ENCODE assay signal across 9 mouse cellular contexts in the genomic region with DNA sequence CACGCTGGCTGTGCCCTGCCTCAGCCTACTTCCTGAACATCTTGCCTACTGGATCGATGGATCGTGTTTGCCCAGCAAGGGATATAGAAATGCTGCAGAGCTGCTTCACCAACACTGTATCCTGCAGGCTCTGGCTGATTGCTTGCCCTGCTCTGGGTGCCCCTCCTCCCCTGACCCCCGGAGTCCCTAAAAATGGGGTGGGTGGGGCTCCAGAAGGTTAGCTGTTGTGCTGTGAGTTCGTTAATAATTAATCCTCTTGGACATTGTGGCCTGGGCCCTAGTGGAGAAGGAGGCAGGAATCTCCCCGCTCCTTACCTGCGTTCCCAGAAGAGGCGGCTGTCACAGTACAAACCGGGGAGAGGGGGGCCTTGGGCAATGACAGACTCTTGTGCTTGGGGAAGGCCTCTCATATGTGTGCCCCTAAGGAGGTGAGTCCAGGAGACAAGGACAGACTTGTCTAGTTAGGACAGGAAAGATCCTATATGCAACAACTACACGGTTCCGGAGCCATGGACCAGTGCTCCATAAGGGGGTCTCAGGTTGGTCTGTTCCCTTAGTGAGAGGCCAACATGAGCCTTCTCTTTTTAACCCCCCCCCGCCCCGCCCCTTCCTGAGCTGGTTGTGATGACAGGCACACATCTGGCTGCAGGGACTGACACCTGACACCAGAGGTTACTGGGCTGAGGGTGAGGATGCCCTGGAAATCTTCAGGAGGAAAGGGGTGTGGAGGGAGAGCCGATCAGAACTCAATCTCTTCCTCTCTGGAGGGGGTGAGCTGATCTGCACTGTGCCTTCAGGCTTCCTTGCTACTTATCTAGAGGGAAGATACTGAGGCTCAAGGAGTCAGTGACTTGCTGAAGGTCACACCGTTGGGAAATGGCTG. TPM values are rescaled to one million over a fixed set of nuclear protein-coding genes. Genes with fewer than 3 reads are reported as not detected.
DNase-seq lines count a peak whose midpoint lies in the region; ATAC-seq lines count a peak whose summit lies in the region.
"Had no signal": no experiment of that assay in that cellular context is flagged by ENCODE, and none has a peak within 500 bp of the region (broad histone marks: within the 10 kb centered on the region; RNA-seq: fewer than 3 reads in every experiment).

No protein-coding gene starts in this region.

- intact Hi-C loops in left cerebral cortex, postnatal 36 days (cut with DNase I) = no loop called here

- H3K9me3 ChIP-seq in forebrain, embryonic 14.5 days (replicated peaks; ENCODE audit: control insufficient read depth, low read length) = no peaks in the 10 kb centered on the region
- H3K9me3 ChIP-seq in midbrain, embryonic 11.5 days (ENCODE audit: control insufficient read depth, low read length) = no peaks in the 10 kb centered on the region

- peak overlapping the region; percentile 32 for H3K4me3 ChIP-seq in forebrain, embryonic 14.5 days (ENCODE audit: low read depth, low read length)
- peak overlapping the region; percentile 22 for H3K4me3 ChIP-seq in midbrain, embryonic 11.5 days (ENCODE audit: low read depth, low read length)

- peak; percentile 48; the same call in 1 of the 2 replicates for ATAC-seq in frontal cortex, adult (ENCODE audit: low TSS enrichment)
- no peak for ATAC-seq in forebrain, embryonic 14.5 days
- peak; percentile 22; the same call in 1 of the 2 replicates for ATAC-seq in midbrain, embryonic 11.5 days (ENCODE audit: low FRiP score)

- no peak for DNase-seq in frontal cortex, postnatal 36 days (ENCODE audit: low spot score in 2 of 2)
- DNase-seq in forebrain, embryonic 14.5 days (ENCODE audit: low spot score) = no peak
- peak; percentile 36 to 63 for DNase-seq in kidney, postnatal 4 days
- no peak for DNase-seq in midbrain, embryonic 11.5 days (ENCODE audit: low spot score, missing footprints)
- DNase-seq in right cerebral cortex, postnatal 14 days = no peak
- no peak for DNase-seq in adrenal gland, postnatal 4 days (ENCODE audit: low spot score in 2 of 2)
- DNase-seq in left cerebral cortex, postnatal 36 days (ENCODE audit: low spot score in 2 of 2) = no peak

- 15% methylated on average over 15 of the region's 15 CpGs for WGBS in forebrain, embryonic 14.5 days
- WGBS in midbrain, embryonic 11.5 days = 10% methylated on average over 15 of the region's 15 CpGs

- H3K4me1 ChIP-seq in forebrain, embryonic 14.5 days (ENCODE audit: control insufficient read depth, insufficient read depth, low read length) = no peaks in the 10 kb centered on the region; the same call in none of the 2 replicates
- H3K4me1 ChIP-seq in midbrain, embryonic 11.5 days (ENCODE audit: control insufficient read depth, insufficient read depth, low read length) = peaks cover 2% of the 10 kb centered on the region; the same call in 1 of the 2 replicates

- H3K36me3 ChIP-seq in forebrain, embryonic 14.5 days (ENCODE audit: control insufficient read depth, insufficient read depth, low read length) = peaks cover 24% of the 10 kb centered on the region
- peaks cover 4% of the 10 kb centered on the region; the same call in 1 of the 2 replicates for H3K36me3 ChIP-seq in midbrain, embryonic 11.5 days (ENCODE audit: control insufficient read depth, insufficient read depth, low read length)

- peak overlapping the region; percentile 56 for H3K9ac ChIP-seq in forebrain, embryonic 14.5 days (ENCODE audit: low read length)
- peak overlapping the region; percentile 48 for H3K9ac ChIP-seq in midbrain, embryonic 11.5 days (ENCODE audit: low read length)

- 0 out of 2 replicates have a peak, but pooled peaks cover 3% of the 10 kb centered on the region for H3K27me3 ChIP-seq in forebrain, embryonic 14.5 days (replicated peaks; ENCODE audit: control insufficient read depth, insufficient read depth, low read length)
- peaks cover 11% of the 10 kb centered on the region for H3K27me3 ChIP-seq in midbrain, embryonic 11.5 days (ENCODE audit: control insufficient read depth, insufficient read depth, low read length)

- no peak overlapping the region for H3K27ac ChIP-seq in forebrain, embryonic 14.5 days (ENCODE audit: low read depth, low read length)
- no peak overlapping the region for H3K27ac ChIP-seq in midbrain, embryonic 11.5 days (ENCODE audit: low read depth, low read length)

- H3K4me2 ChIP-seq in forebrain, embryonic 14.5 days (ENCODE audit: low read length) = peak overlapping the region; percentile 60
- peak overlapping the region; percentile 51 for H3K4me2 ChIP-seq in midbrain, embryonic 11.5 days

RNA-seq across cellular contexts. Expression of a gene that starts 0.7 kb away (rescaled TPM):
- 1.6 and 2.0 TPM in 2 replicates for polyA plus RNA-seq in forebrain, embryonic 14.5 days (2014; fragmentation: Nextera tagmentation; extraction: Ambion mirVana)
- not detected in 2 replicates for polyA plus RNA-seq in midbrain, embryonic 11.5 days (2014; fragmentation: Nextera tagmentation; extraction: Ambion mirVana)
- 1 to 10 TPM; 2.0 to 3.0 TPM for total RNA-seq in adrenal gland, postnatal 4 days (2021)
- total RNA-seq in left cerebral cortex, postnatal 36 days (2021) = 10 to 100 TPM; 13.2 to 17.4 TPM

RNA-seq across cellular contexts. Expression of a gene that starts 7.5 kb away (rescaled TPM):
- not detected in 2 replicates for polyA plus RNA-seq in forebrain, embryonic 14.5 days (2014; fragmentation: Nextera tagmentation; extraction: Ambion mirVana)
- 0.14 TPM in 1 of 2 replicates, not detected in the other for polyA plus RNA-seq in midbrain, embryonic 11.5 days (2014; fragmentation: Nextera tagmentation; extraction: Ambion mirVana)
- under 1 TPM in 1 of 2 experiments, not detected in 1; 0.25 TPM for total RNA-seq in adrenal gland, postnatal 4 days (2021)
- under 1 TPM in 1 of 2 experiments, not detected in 1; 0.54 TPM for total RNA-seq in left cerebral cortex, postnatal 36 days (2021)

RNA-seq across cellular contexts. Expression of a gene that starts 20.3 kb away (rescaled TPM):
- polyA plus RNA-seq in forebrain, embryonic 14.5 days (2014; fragmentation: Nextera tagmentation; extraction: Ambion mirVana) = 55.2 and 61.5 TPM in 2 replicates
- polyA plus RNA-seq in midbrain, embryonic 11.5 days (2014; fragmentation: Nextera tagmentation; extraction: Ambion mirVana) = 73.0 and 80.6 TPM in 2 replicates
- total RNA-seq in adrenal gland, postnatal 4 days (2021) = 10 to 100 TPM; 79.7 to 80.7 TPM
- 10 to 100 TPM; 38.3 to 42.0 TPM for total RNA-seq in left cerebral cortex, postnatal 36 days (2021)

RNA-seq across cellular contexts. Expression of a gene that starts 47.2 kb away (rescaled TPM):
- not detected in 2 replicates for polyA plus RNA-seq in forebrain, embryonic 14.5 days (2014; fragmentation: Nextera tagmentation; extraction: Ambion mirVana)
- polyA plus RNA-seq in midbrain, embryonic 11.5 days (2014; fragmentation: Nextera tagmentation; extraction: Ambion mirVana) = not detected in 2 replicates
- 1 to 10 TPM; 2.4 to 5.0 TPM for total RNA-seq in adrenal gland, postnatal 4 days (2021)
- total RNA-seq in left cerebral cortex, postnatal 36 days (2021) = not detected
- polyA plus RNA-seq: C2C12 had no signal

RNA-seq across cellular contexts. Expression of a gene that starts 52.1 kb away (rescaled TPM):
- 19.7 TPM in 2 replicates for polyA plus RNA-seq in forebrain, embryonic 14.5 days (2014; fragmentation: Nextera tagmentation; extraction: Ambion mirVana)
- polyA plus RNA-seq in midbrain, embryonic 11.5 days (2014; fragmentation: Nextera tagmentation; extraction: Ambion mirVana) = 28.4 and 30.9 TPM in 2 replicates
- 100 to 1,000 TPM; 102 to 141 TPM for total RNA-seq in adrenal gland, postnatal 4 days (2021)
- 10 to 100 TPM; 18.2 to 20.0 TPM for total RNA-seq in left cerebral cortex, postnatal 36 days (2021)

Comparison
In these comparisons a context has a peak if more than half of its experiments do, and no peak if none do; other contexts are left out.
1. DNase-seq: peak in kidney, postnatal 4 days (2 of 2); none in frontal cortex, postnatal 36 days (0 of 2), forebrain, embryonic 14.5 days (single experiment), midbrain, embryonic 11.5 days (single experiment), right cerebral cortex, postnatal 14 days (single experiment), adrenal gland, postnatal 4 days (0 of 2) and left cerebral cortex, postnatal 36 days (0 of 2).